Mouse (Mus musculus) heart, embryonic 15.5 days (tissue): Measurements from ENCODE around the gene Irx2. TPM values are rescaled to one million over a fixed set of nuclear protein-coding genes. Genes with fewer than 3 reads are reported as not detected.

ENCODE experiments used
- ATAC-seq: fragments of 200-750 bp; cut with Nextera tagmentation; replicated peaks from 2 replicates; pipeline ENCODE4 v1.8.0; 2017; ENCODE audit warnings: low read depth, moderate TSS enrichment; ENCODE audit not compliant: insufficient number of reproducible peaks, insufficient read depth, low FRiP score
- H3K27ac ChIP-seq: fragments of 300-500 bp; sonication (generic); 2 replicates; pipeline ENCODE4 v1.5.1; 2015; ENCODE audit warnings: mild to moderate bottlenecking, inconsistent platforms
- H3K27me3 ChIP-seq: fragments of 300-500 bp; sonication (generic); 2 replicates; pipeline ENCODE4 v1.6.1; 2015; ENCODE audit warnings: inconsistent platforms
- H3K36me3 ChIP-seq: fragments of 300-500 bp; sonication (generic); 2 replicates; pipeline ENCODE4 v1.6.1; 2015; ENCODE audit warnings: mild to moderate bottlenecking, inconsistent platforms
- H3K4me1 ChIP-seq: fragments of 300-500 bp; sonication (generic); replicated peaks from 2 replicates; pipeline ENCODE4 v1.6.1; 2015; ENCODE audit warnings: inconsistent platforms
- H3K4me2 ChIP-seq: fragments of 300-500 bp; sonication (generic); 2 replicates; pipeline ENCODE4 v1.6.1; 2015; ENCODE audit warnings: inconsistent platforms, mild to moderate bottlenecking, moderate library complexity
- H3K4me3 ChIP-seq: fragments of 300-500 bp; sonication (generic); 2 replicates; pipeline ENCODE4 v1.5.1; 2015; ENCODE audit warnings: mild to moderate bottlenecking, inconsistent platforms
- H3K9ac ChIP-seq: fragments of 300-500 bp; sonication (generic); 2 replicates; pipeline ENCODE4 v1.6.1; 2015; ENCODE audit warnings: mild to moderate bottlenecking, inconsistent platforms
- H3K9me3 ChIP-seq: fragments of 300-500 bp; sonication (generic); replicated peaks from 2 replicates; pipeline ENCODE4 v1.6.1; 2016; ENCODE audit warnings: inconsistent platforms
- whole genome bisulfite sequencing: fragments of 180-500 bp; shearing (Covaris S2); methylation state at CpG from one replicate; pipeline ENCODE4 v1.1.7; 2015; ENCODE audit warnings: mixed read lengths; 5-methylcytosine and 5-hydroxymethylcytosine counted together
- polyA plus RNA-seq: library from polyadenylated mRNA; unstranded; fragments of >200 nt; fragmentation: Nextera tagmentation; extraction: Ambion mirVana; gene quantifications from 2 replicates; pipeline ENCODE4 v1.2.1, GENCODE M21; 2015

The Irx2 gene
- polyA plus RNA-seq, 1 experiment from 2014 or later, result 8.9 TPM

DNA sequence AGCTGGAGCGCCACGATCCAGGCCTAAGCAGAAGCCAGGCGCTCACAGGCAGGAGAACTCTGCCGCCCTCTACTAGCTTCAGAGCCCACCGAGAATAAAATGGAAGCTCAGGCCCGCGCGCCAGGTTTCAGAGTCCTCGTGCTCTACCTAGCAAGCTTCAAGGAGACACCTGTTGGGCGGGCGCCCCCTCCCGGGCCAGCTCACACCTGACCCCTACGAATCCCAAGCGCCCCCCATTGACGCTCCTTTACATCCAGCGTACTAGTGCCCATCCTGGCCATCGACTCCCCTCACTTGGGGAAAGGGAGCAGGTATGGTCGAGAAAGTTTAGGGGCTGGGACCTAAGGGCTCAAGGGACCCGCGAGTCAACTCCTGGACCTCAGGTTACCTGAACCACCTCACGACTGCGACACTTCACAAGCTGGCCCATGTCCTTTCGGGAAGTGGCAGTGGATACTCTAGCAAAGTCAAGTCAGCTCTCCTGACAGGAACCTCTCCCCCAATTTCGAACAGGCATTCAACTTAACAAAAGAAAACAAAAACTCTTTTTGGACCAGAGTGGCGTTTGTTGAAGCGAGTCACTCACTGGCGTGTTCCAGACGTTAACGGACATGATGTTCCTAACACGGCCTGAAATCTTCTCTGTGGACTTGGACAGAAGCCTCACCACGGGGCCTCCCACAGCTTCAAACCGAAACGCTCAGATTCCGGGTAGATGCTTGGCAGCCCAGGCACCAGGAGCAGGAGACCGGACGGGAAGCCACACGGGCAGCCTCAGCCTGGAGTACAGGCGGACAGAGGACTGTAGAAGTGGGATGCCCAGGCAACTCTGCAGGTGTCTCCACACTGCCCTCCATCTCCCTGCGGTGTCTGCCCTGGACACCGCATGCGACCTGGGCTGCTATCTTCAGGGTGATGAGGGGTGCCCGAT lies 964 bp upstream of the Irx2 start:
- Histone ChIP-seq H3K27ac (peak overlapping the region; percentile 69), H3K27me3 (peaks cover 99% of the 10 kb centered on the region), H3K9me3 (no peaks in the 10 kb centered on the region), H3K36me3 (no peaks in the 10 kb centered on the region), H3K4me3 (peak overlapping the region; percentile 65), H3K9ac (peak overlapping the region; percentile 51), H3K4me2 (peak overlapping the region; percentile 94), H3K4me1 (peaks cover 50% of the 10 kb centered on the region)
- no peak for ATAC-seq
- 2% methylated on average over 42 of the region's 42 CpGs for WGBS

DNA sequence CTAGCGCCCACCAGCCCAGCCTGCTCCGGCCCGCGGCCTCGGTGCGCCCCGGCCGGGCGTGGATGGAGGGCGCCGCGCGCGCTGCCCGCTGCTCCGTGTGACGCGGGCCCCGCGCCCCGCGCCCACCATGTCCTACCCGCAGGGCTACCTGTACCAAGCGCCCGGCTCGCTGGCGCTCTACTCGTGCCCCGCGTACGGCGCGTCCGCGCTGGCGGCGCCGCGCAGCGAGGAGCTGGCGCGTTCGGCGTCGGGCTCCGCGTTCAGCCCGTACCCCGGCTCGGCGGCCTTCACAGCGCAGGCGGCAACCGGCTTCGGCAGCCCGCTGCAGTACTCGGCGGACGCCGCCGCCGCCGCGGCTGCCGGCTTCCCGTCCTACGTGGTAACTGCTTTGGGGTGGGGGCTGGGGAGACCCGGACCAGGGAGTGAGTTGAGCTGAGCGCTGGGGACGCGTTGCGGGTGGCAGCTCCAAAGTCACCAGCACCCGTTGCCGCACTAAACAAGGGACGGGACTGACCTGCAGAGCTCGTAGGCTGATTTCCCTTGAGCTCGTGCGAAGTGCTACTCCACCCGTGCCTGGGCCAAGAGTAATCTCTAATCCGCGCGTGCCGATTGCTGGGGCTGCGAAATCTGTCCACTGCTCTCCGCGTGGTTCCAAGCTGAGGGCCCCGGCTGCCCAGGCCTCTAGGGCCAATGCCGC lies 463 bp downstream of the Irx2 start:
- Histone ChIP-seq H3K9me3 (no peaks in the 10 kb centered on the region), H3K4me2 (peak overlapping the region; percentile 94), H3K4me3 (peak overlapping the region; percentile 65), H3K36me3 (no peaks in the 10 kb centered on the region), H3K4me1 (peaks cover 45% of the 10 kb centered on the region), H3K9ac (peak overlapping the region; percentile 71), H3K27ac (peak overlapping the region; percentile 72), H3K27me3 (peaks cover 97% of the 10 kb centered on the region)
- under 1% methylated on average over 87 of the region's 88 CpGs for WGBS
- peak; percentile 15 for ATAC-seq

- no peaks in the 10 kb centered on the region for H3K36me3 ChIP-seq
- peaks cover 39% of the 10 kb centered on the region for H3K4me1 ChIP-seq
- H3K4me2 ChIP-seq, result peak overlapping the region; percentile 94
- 5% methylated on average over 13 of the region's 13 CpGs for WGBS
- H3K4me3 ChIP-seq, result peak overlapping the region; percentile 65
- peaks cover 97% of the 10 kb centered on the region for H3K27me3 ChIP-seq
- no peak overlapping the region for H3K27ac ChIP-seq
- ATAC-seq, result no peak
- H3K9ac ChIP-seq, result peak overlapping the region; percentile 71
- no peaks in the 10 kb centered on the region for H3K9me3 ChIP-seq
Measured at GRCm38 (mm10) chr13:72629806-72630205, 1.2 kb downstream of the Irx2 start.

GRCm38 (mm10) chr13:72630501-72631372 lies 2.1 kb downstream of the Irx2 start:
- Histone ChIP-seq H3K27me3 (peaks cover 97% of the 10 kb centered on the region), H3K36me3 (no peaks in the 10 kb centered on the region), H3K4me1 (peaks cover 34% of the 10 kb centered on the region), H3K9ac (peak overlapping the region; percentile 71), H3K4me3 (peak overlapping the region; percentile 65), H3K27ac (no peak overlapping the region), H3K9me3 (no peaks in the 10 kb centered on the region), H3K4me2 (peak overlapping the region; percentile 94)
- no peak for ATAC-seq
- WGBS, result 5% methylated on average over 60 of the region's 60 CpGs

- Histone ChIP-seq H3K4me1 (peaks cover 34% of the 10 kb centered on the region), H3K4me3 (peak overlapping the region; percentile 65), H3K9me3 (no peaks in the 10 kb centered on the region), H3K27me3 (peaks cover 95% of the 10 kb centered on the region), H3K9ac (peak overlapping the region; percentile 71), H3K4me2 (peak overlapping the region; percentile 94), H3K36me3 (no peaks in the 10 kb centered on the region), H3K27ac (no peak overlapping the region)
- 2% methylated on average over 62 of the region's 62 CpGs for WGBS
- no peak for ATAC-seq
Measured at GRCm38 (mm10) chr13:72631373-72632021, 2.9 kb downstream of the Irx2 start.

DNA sequence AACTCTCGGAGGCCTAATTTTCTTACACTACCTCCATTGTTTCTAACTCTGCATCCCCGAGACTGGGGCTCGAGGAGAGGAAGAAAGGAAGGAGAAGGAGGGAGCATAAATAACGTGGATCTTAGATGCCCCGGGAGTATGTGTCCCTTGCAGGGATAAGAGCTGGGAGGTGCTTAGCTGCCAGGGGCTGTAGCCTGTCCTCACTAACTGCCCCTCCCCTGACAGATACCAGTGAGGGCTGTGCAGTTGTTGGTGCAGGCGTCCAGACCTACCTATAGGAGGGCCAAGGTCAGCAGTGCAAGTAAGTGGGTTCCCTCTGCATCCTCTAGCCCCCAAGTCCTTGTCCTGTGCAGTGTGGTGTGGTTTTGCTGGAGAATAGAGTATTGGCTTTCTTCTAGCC lies 3.7 kb downstream of the Irx2 start:
- no peak overlapping the region for H3K27ac ChIP-seq
- H3K4me1 ChIP-seq, result peaks cover 32% of the 10 kb centered on the region
- peaks cover 93% of the 10 kb centered on the region for H3K27me3 ChIP-seq
- peak overlapping the region; percentile 65 for H3K4me3 ChIP-seq
- no peak overlapping the region for H3K9ac ChIP-seq
- no peak for ATAC-seq
- H3K9me3 ChIP-seq, result no peaks in the 10 kb centered on the region
- no peaks in the 10 kb centered on the region for H3K36me3 ChIP-seq
- WGBS, result 24% methylated on average over 6 of the region's 6 CpGs
- peak overlapping the region; percentile 94 for H3K4me2 ChIP-seq

GRCm38 (mm10) chr13:72633097-72633496 lies 4.5 kb downstream of the Irx2 start:
- Histone ChIP-seq H3K9me3 (no peaks in the 10 kb centered on the region), H3K4me2 (peak overlapping the region; percentile 94), H3K27me3 (peaks cover 93% of the 10 kb centered on the region), H3K36me3 (no peaks in the 10 kb centered on the region), H3K27ac (no peak overlapping the region), H3K4me3 (no peak overlapping the region), H3K4me1 (peaks cover 25% of the 10 kb centered on the region), H3K9ac (no peak overlapping the region)
- no peak for ATAC-seq
- 42% methylated on average over 2 of the region's 2 CpGs for WGBS

DNA sequence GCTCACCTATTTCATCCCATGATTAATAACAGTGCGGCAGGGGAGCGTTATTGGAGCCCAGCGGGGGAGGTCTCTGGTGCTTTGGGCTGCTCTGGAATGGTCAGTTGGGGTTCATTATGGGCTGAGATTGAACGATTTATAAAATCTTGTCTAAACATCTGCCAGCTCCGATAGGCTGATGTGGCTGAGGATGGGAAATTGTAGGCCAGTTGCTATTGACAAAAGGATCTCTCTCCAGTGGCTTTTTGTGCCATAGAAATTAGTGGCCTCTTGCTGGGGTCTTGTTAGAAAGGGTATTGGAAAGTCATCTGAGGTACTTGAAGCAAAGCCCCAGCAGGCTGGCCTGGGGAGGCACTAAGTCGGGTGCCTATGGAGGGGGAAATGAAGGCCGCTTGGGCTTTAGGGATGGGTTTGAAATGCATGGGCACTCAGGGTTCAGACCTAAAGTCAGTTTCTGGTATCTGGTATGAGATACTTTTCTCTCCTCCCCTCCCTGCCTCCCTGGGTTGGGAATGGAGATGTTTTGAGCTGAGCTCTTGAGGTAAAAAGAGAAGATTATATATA lies 6.2 kb downstream of the Irx2 start:
- H3K27me3 ChIP-seq, result peaks cover 94% of the 10 kb centered on the region
- H3K4me2 ChIP-seq, result no peak overlapping the region
- no peaks in the 10 kb centered on the region for H3K9me3 ChIP-seq
- no peak overlapping the region for H3K4me3 ChIP-seq
- ATAC-seq, result no peak
- H3K36me3 ChIP-seq, result no peaks in the 10 kb centered on the region
- H3K27ac ChIP-seq, result no peak overlapping the region
- 26% methylated on average over 7 of the region's 7 CpGs for WGBS
- H3K9ac ChIP-seq, result no peak overlapping the region
- H3K4me1 ChIP-seq, result peaks cover 29% of the 10 kb centered on the region

GRCm38 (mm10) chr13:72636331-72636851 lies 7.8 kb downstream of the Irx2 start:
- Histone ChIP-seq H3K27ac (no peak overlapping the region), H3K4me3 (no peak overlapping the region), H3K27me3 (peaks cover 94% of the 10 kb centered on the region), H3K9ac (no peak overlapping the region), H3K4me2 (no peak overlapping the region), H3K4me1 (peaks cover 25% of the 10 kb centered on the region), H3K9me3 (no peaks in the 10 kb centered on the region), H3K36me3 (no peaks in the 10 kb centered on the region)
- no peak for ATAC-seq
- WGBS, result 12% methylated on average over 20 of the region's 20 CpGs

GRCm38 (mm10) chr13:72637536-72637935 lies 8.9 kb downstream of the Irx2 start:
- H3K27me3 ChIP-seq, result peaks cover 94% of the 10 kb centered on the region
- ATAC-seq, result no peak
- WGBS, result 28% methylated on average over 3 of the region's 3 CpGs
- H3K9me3 ChIP-seq, result no peaks in the 10 kb centered on the region
- peaks cover 20% of the 10 kb centered on the region for H3K4me1 ChIP-seq
- no peak overlapping the region for H3K4me2 ChIP-seq
- no peak overlapping the region for H3K27ac ChIP-seq
- no peak overlapping the region for H3K9ac ChIP-seq
- no peak overlapping the region for H3K4me3 ChIP-seq
- H3K36me3 ChIP-seq, result no peaks in the 10 kb centered on the region
